Mouse (Mus musculus) forebrain, embryonic 11.5 days (tissue): ENCODE results near the gene Wdr48. TPM values are rescaled to one million over a fixed set of nuclear protein-coding genes. Genes with fewer than 3 reads are reported as not detected.

ENCODE experiments used
- ATAC-seq: fragments of 200-750 bp; cut with Nextera tagmentation; replicated peaks from 2 replicates; pipeline ENCODE4 v1.8.0; 2017; ENCODE audit warnings: moderate TSS enrichment; ENCODE audit not compliant: low FRiP score
- DNase-seq: peaks from one replicate; pipeline ENCODE4 v3.0.0-alpha.2; 2017; ENCODE audit warnings: low spot score
- H3K27ac ChIP-seq: fragments of 300-500 bp; sonication (generic); 2 replicates; pipeline ENCODE4 v1.5.1; 2014; ENCODE audit warnings: low read depth, low read length
- H3K27me3 ChIP-seq: fragments of 300-500 bp; sonication (generic); 2 replicates; pipeline ENCODE4 v1.6.1; 2014; ENCODE audit warnings: mild to moderate bottlenecking, low read length, mixed read lengths; ENCODE audit not compliant: control insufficient read depth, insufficient read depth
- H3K36me3 ChIP-seq: fragments of 300-500 bp; sonication (generic); 2 replicates; pipeline ENCODE4 v1.6.1; 2014; ENCODE audit warnings: mild to moderate bottlenecking, low read length, moderate library complexity, mixed read lengths; ENCODE audit not compliant: control insufficient read depth, insufficient read depth
- H3K4me1 ChIP-seq: fragments of 300-500 bp; sonication (generic); replicated peaks from 2 replicates; pipeline ENCODE4 v1.6.1; 2014; ENCODE audit warnings: low read length, mixed read lengths; ENCODE audit not compliant: control insufficient read depth, insufficient read depth
- H3K4me2 ChIP-seq: fragments of 300-500 bp; sonication (generic); 2 replicates; pipeline ENCODE4 v1.6.1; 2014; ENCODE audit warnings: low read depth, mild to moderate bottlenecking, low read length, moderate library complexity, mixed read lengths; ENCODE audit not compliant: severe bottlenecking
- H3K4me3 ChIP-seq: fragments of 300-500 bp; sonication (generic); 2 replicates; pipeline ENCODE4 v1.5.1; 2014; ENCODE audit warnings: low read depth, low read length
- H3K9ac ChIP-seq: fragments of 300-500 bp; sonication (generic); 2 replicates; pipeline ENCODE4 v1.6.1; 2014; ENCODE audit warnings: low read length
- H3K9me3 ChIP-seq: fragments of 300-500 bp; sonication (generic); 2 replicates; pipeline ENCODE4 v1.6.1; 2016; ENCODE audit warnings: low read length, mixed read lengths; ENCODE audit not compliant: control insufficient read depth
- WGBS: fragments of 180-500 bp; shearing (Covaris S2); extraction: QIAGEN DNeasy Blood & Tissue Kit; methylation state at CpG from one replicate; pipeline ENCODE4 v1.1.7; 2014; 5-methylcytosine and 5-hydroxymethylcytosine counted together
- polyA plus RNA-seq: library from polyadenylated mRNA; unstranded; fragments of >200 nt; fragmentation: Nextera tagmentation; extraction: Ambion mirVana; gene quantifications from 2 replicates; pipeline ENCODE4 v1.2.1, GENCODE M21; 2014

Wdr48 gene
- polyA plus RNA-seq, 1 experiment from 2014 or later, result 60.7 TPM

- Histone ChIP-seq H3K27ac (no peak overlapping the region), H3K4me1 (no peaks in the 10 kb centered on the region), H3K36me3 (peaks cover 22% of the 10 kb centered on the region; the same call in 1 of the 2 replicates), H3K9ac (no peak overlapping the region), H3K27me3 (no peaks in the 10 kb centered on the region), H3K4me2 (no peak overlapping the region), H3K4me3 (no peak overlapping the region), H3K9me3 (no peaks in the 10 kb centered on the region)
- 89% methylated on average over 3 of the region's 3 CpGs for WGBS
- DNase-seq (no peak), ATAC-seq (no peak)
Measured at GRCm38 (mm10) chr9:119909931-119910330, 15.3 kb downstream of the Wdr48 start.

DNA sequence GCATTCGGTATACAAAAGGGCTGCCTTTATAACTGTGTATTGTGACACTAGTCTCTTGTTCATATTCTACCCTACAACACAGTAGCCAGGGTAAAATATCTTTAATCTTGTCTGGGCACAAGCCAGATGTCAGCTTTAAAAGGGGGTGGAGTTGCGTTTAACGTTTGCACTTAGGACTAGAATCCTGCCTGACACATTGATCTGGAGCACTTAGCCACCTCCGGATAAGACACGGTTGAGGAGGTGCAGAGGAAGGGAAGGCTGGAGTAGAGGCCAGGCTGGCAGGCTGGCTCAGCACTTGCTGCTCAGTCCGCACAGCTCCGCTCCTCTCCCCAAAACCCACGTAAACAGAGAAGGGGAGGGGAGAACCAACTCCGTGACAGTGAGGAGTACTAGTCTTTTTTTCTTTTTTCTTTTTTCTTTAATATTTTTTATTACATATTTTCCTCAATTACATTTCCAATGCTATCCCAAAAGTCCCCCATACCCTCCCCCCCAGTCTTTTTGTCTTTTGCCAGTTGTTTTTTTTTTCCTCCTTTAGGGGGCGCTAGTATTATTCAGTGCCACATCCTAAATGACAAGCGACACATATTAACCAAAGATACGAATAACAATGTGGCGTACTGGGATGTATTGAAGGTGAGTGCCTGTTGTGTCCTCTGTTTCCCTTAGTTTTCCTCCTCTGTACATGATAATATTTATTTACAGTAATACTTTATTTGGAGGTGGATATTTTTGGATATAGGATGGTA is 18.6 kb downstream of the Wdr48 start:
- 79% methylated on average over 12 of the region's 13 CpGs for WGBS
- H3K4me1 ChIP-seq, result no peaks in the 10 kb centered on the region
- no peaks in the 10 kb centered on the region for H3K27me3 ChIP-seq
- H3K4me2 ChIP-seq, result no peak overlapping the region
- H3K27ac ChIP-seq, result no peak overlapping the region
- DNase-seq (no peak), ATAC-seq (no peak)
- no peak overlapping the region for H3K9ac ChIP-seq
- H3K4me3 ChIP-seq, result no peak overlapping the region
- H3K36me3 ChIP-seq, result peaks cover 16% of the 10 kb centered on the region; the same call in 1 of the 2 replicates
- no peaks in the 10 kb centered on the region for H3K9me3 ChIP-seq

GRCm38 (mm10) chr9:119919858-119920257 is 25.2 kb downstream of the Wdr48 start:
- no peak overlapping the region for H3K9ac ChIP-seq
- ATAC-seq, result no peak
- peaks cover 17% of the 10 kb centered on the region; the same call in 1 of the 2 replicates for H3K36me3 ChIP-seq
- no peaks in the 10 kb centered on the region for H3K27me3 ChIP-seq
- H3K4me3 ChIP-seq, result no peak overlapping the region
- WGBS, result 84% methylated on average over 1 of the region's 1 CpGs
- H3K4me2 ChIP-seq, result no peak overlapping the region
- H3K27ac ChIP-seq, result no peak overlapping the region
- H3K9me3 ChIP-seq, result no peaks in the 10 kb centered on the region
- no peak for DNase-seq
- H3K4me1 ChIP-seq, result no peaks in the 10 kb centered on the region

GRCm38 (mm10) chr9:119923462-119923861 is 28.8 kb downstream of the Wdr48 start:
- Histone ChIP-seq H3K4me1 (no peaks in the 10 kb centered on the region), H3K27me3 (no peaks in the 10 kb centered on the region), H3K4me3 (no peak overlapping the region), H3K9me3 (no peaks in the 10 kb centered on the region), H3K9ac (no peak overlapping the region), H3K36me3 (peaks cover 14% of the 10 kb centered on the region; the same call in 1 of the 2 replicates), H3K4me2 (no peak overlapping the region), H3K27ac (no peak overlapping the region)
- DNase-seq (no peak), ATAC-seq (no peak)
- WGBS, result 93% methylated on average over 4 of the region's 4 CpGs

GRCm38 (mm10) chr9:119925120-119925657 is 30.5 kb downstream of the Wdr48 start:
- Histone ChIP-seq H3K4me3 (no peak overlapping the region), H3K27me3 (no peaks in the 10 kb centered on the region), H3K36me3 (peaks cover 12% of the 10 kb centered on the region; the same call in 1 of the 2 replicates), H3K9ac (no peak overlapping the region), H3K9me3 (no peaks in the 10 kb centered on the region), H3K4me1 (no peaks in the 10 kb centered on the region), H3K27ac (no peak overlapping the region), H3K4me2 (no peak overlapping the region)
- ATAC-seq (no peak), DNase-seq (no peak)
- 94% methylated on average over 16 of the region's 16 CpGs for WGBS

DNA sequence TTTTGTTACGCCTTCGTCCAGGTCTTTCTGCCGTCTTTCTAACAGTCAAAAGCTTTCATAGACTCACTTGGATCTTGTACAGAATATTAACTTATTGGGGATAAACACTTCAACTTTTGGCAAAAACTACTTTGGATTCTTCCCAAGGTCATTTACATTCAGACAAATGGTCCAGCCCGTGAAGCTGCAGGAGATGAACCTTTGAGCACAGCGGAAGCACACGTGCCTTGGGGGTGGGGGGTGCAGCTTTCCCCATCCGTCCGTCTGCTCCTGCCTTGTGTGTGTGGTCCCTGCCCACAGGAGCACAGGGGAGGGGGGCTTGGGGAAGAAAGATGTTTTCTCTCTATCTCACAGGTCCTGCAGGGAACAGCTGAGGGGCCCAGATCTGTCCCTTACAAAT is 31.1 kb downstream of the Wdr48 start:
- Histone ChIP-seq H3K4me1 (no peaks in the 10 kb centered on the region), H3K27ac (no peak overlapping the region), H3K27me3 (no peaks in the 10 kb centered on the region), H3K9me3 (no peaks in the 10 kb centered on the region), H3K9ac (no peak overlapping the region), H3K4me2 (no peak overlapping the region), H3K36me3 (peaks cover 12% of the 10 kb centered on the region; the same call in 1 of the 2 replicates), H3K4me3 (no peak overlapping the region)
- ATAC-seq (no peak), DNase-seq (no peak)
- WGBS, result 86% methylated on average over 8 of the region's 8 CpGs

- peaks cover 12% of the 10 kb centered on the region; the same call in 1 of the 2 replicates for H3K36me3 ChIP-seq
Measured at GRCm38 (mm10) chr9:119926497-119926896, 31.8 kb downstream of the Wdr48 start.

GRCm38 (mm10) chr9:119932358-119932757 is 37.7 kb downstream of the Wdr48 start:
- Histone ChIP-seq H3K27me3 (no peaks in the 10 kb centered on the region), H3K27ac (no peak overlapping the region), H3K4me3 (no peak overlapping the region), H3K9ac (no peak overlapping the region), H3K9me3 (no peaks in the 10 kb centered on the region), H3K4me2 (no peak overlapping the region), H3K36me3 (no peaks in the 10 kb centered on the region; the same call in 1 of the 2 replicates), H3K4me1 (no peaks in the 10 kb centered on the region)
- ATAC-seq (no peak), DNase-seq (no peak)
- WGBS, result 89% methylated on average over 12 of the region's 12 CpGs

More at GRCm38 (mm10) chr9:119926497-119926896, 31.8 kb downstream of the Wdr48 start:
- Histone ChIP-seq H3K27ac (no peak overlapping the region), H3K4me2 (no peak overlapping the region), H3K9ac (no peak overlapping the region), H3K9me3 (no peaks in the 10 kb centered on the region), H3K27me3 (no peaks in the 10 kb centered on the region), H3K4me3 (no peak overlapping the region), H3K4me1 (no peaks in the 10 kb centered on the region)
- WGBS, result 90% methylated on average over 5 of the region's 5 CpGs
- ATAC-seq (no peak), DNase-seq (no peak)
